Mouse (Mus musculus): ENCODE results near the gene Cldn22. TPM values are rescaled to one million over a fixed set of nuclear protein-coding genes. Genes with fewer than 3 reads are reported as not detected.
"Not testable (repeated sequence)": the region's sequence is repeated elsewhere in the genome, so short reads cannot be mapped to it uniquely, and the experiment has no call there.

Cldn22 gene
- polyA plus RNA-seq, 1 experiment from 2014 or later: not detected

- Histone ChIP-seq H3K9me3 (ENCODE audit: control insufficient read depth, low read length) (no peaks in the 10 kb centered on the region; the same call in 1 of the 2 replicates), H3K9ac (ENCODE audit: low read length) (no peak overlapping the region), H3K4me1 (replicated peaks; ENCODE audit: control insufficient read depth, insufficient read depth, low read length) (peaks cover 2% of the 10 kb centered on the region; the same call in 1 of the 2 replicates), H3K4me2 (ENCODE audit: low read depth, low read length, severe bottlenecking) (no peak overlapping the region), H3K27me3 (ENCODE audit: control insufficient read depth, insufficient read depth, low read length) (no peaks in the 10 kb centered on the region), H3K4me3 (ENCODE audit: low read depth, low read length) (no peak overlapping the region), H3K27ac (ENCODE audit: low read depth, low read length) (no peak overlapping the region), H3K36me3 (ENCODE audit: control insufficient read depth, insufficient read depth, low read length) (no peaks in the 10 kb centered on the region)
- no peak for ATAC-seq (replicated peaks; ENCODE audit: low FRiP score)
- 86% methylated on average over 20 of the region's 20 CpGs for WGBS
- peak; percentile 30 for DNase-seq (ENCODE audit: low spot score)
Measured at GRCm38 (mm10) chr8:47820914-47821772, 3.1 kb upstream of the Cldn22 start.

- DNase-seq (ENCODE audit: low spot score): peak; percentile 26
- Histone ChIP-seq H3K9me3 (ENCODE audit: control insufficient read depth, low read length) (no peaks in the 10 kb centered on the region; the same call in 1 of the 2 replicates), H3K9ac (ENCODE audit: low read length) (no peak within 1 kb of the TSS), H3K4me3 (ENCODE audit: low read depth, low read length) (no peak within 1 kb of the TSS), H3K27me3 (ENCODE audit: control insufficient read depth, insufficient read depth, low read length) (no peaks in the 10 kb centered on the region), H3K36me3 (ENCODE audit: control insufficient read depth, insufficient read depth, low read length) (no peaks in the 10 kb centered on the region), H3K4me2 (ENCODE audit: low read depth, low read length, severe bottlenecking) (no peak within 1 kb of the TSS), H3K27ac (ENCODE audit: low read depth, low read length) (no peak within 1 kb of the TSS), H3K4me1 (replicated peaks; ENCODE audit: control insufficient read depth, insufficient read depth, low read length) (peaks cover 2% of the 10 kb centered on the region; the same call in 1 of the 2 replicates)
- no peak for ATAC-seq (replicated peaks; ENCODE audit: low FRiP score)
- WGBS: 84% methylated on average over 6 of the region's 6 CpGs
Measured at GRCm38 (mm10) chr8:47821843-47822242, 2.4 kb upstream of the Cldn22 start, which contains the start of gene Cldn24. Gene Cldn24, plus strand, starts transcription at chr8:47822143.

- not testable (repeated sequence) for H3K27me3 ChIP-seq (ENCODE audit: control insufficient read depth, insufficient read depth, low read length); H3K4me2 ChIP-seq (ENCODE audit: low read depth, low read length, severe bottlenecking); H3K27ac ChIP-seq (ENCODE audit: low read depth, low read length); H3K9ac ChIP-seq (ENCODE audit: low read length); H3K4me3 ChIP-seq (ENCODE audit: low read depth, low read length); H3K9me3 ChIP-seq (ENCODE audit: control insufficient read depth, low read length); H3K4me1 ChIP-seq (replicated peaks; ENCODE audit: control insufficient read depth, insufficient read depth, low read length); H3K36me3 ChIP-seq (ENCODE audit: control insufficient read depth, insufficient read depth, low read length); ATAC-seq (replicated peaks; ENCODE audit: low FRiP score)
- WGBS: 90% methylated on average over 7 of the region's 9 CpGs
- peak; percentile 27 for DNase-seq (ENCODE audit: low spot score)
Measured at GRCm38 (mm10) chr8:47822541-47822940, 1.7 kb upstream of the Cldn22 start.

GRCm38 (mm10) chr8:47823777-47824176 lies 505 bp upstream of the Cldn22 start:
- H3K4me1 ChIP-seq (replicated peaks; ENCODE audit: control insufficient read depth, insufficient read depth, low read length): peaks cover 2% of the 10 kb centered on the region; the same call in 1 of the 2 replicates
- H3K27me3 ChIP-seq (ENCODE audit: control insufficient read depth, insufficient read depth, low read length): no peaks in the 10 kb centered on the region
- ATAC-seq (replicated peaks; ENCODE audit: low FRiP score) (no peak), DNase-seq (ENCODE audit: low spot score) (no peak)
- H3K4me2 ChIP-seq (ENCODE audit: low read depth, low read length, severe bottlenecking): no peak overlapping the region
- 33% methylated on average over 10 of the region's 10 CpGs for WGBS
- no peak overlapping the region for H3K9ac ChIP-seq (ENCODE audit: low read length)
- H3K36me3 ChIP-seq (ENCODE audit: control insufficient read depth, insufficient read depth, low read length): no peaks in the 10 kb centered on the region
- H3K27ac ChIP-seq (ENCODE audit: low read depth, low read length): no peak overlapping the region
- no peak overlapping the region for H3K4me3 ChIP-seq (ENCODE audit: low read depth, low read length)
- H3K9me3 ChIP-seq (ENCODE audit: control insufficient read depth, low read length): no peaks in the 10 kb centered on the region; the same call in 1 of the 2 replicates

GRCm38 (mm10) chr8:47825596-47825995 lies 1.3 kb downstream of the Cldn22 start:
- Histone ChIP-seq H3K4me1 (replicated peaks; ENCODE audit: control insufficient read depth, insufficient read depth, low read length) (peaks cover 2% of the 10 kb centered on the region; the same call in 1 of the 2 replicates), H3K4me3 (ENCODE audit: low read depth, low read length) (no peak overlapping the region), H3K4me2 (ENCODE audit: low read depth, low read length, severe bottlenecking) (no peak overlapping the region), H3K27ac (ENCODE audit: low read depth, low read length) (no peak overlapping the region), H3K36me3 (ENCODE audit: control insufficient read depth, insufficient read depth, low read length) (no peaks in the 10 kb centered on the region), H3K9ac (ENCODE audit: low read length) (no peak overlapping the region), H3K27me3 (ENCODE audit: control insufficient read depth, insufficient read depth, low read length) (no peaks in the 10 kb centered on the region), H3K9me3 (ENCODE audit: control insufficient read depth, low read length) (no peaks in the 10 kb centered on the region)
- 60% methylated on average over 5 of the region's 5 CpGs for WGBS
- DNase-seq (ENCODE audit: low spot score) (no peak), ATAC-seq (replicated peaks; ENCODE audit: low FRiP score) (no peak)

- peaks cover 2% of the 10 kb centered on the region; the same call in 1 of the 2 replicates for H3K4me1 ChIP-seq (replicated peaks; ENCODE audit: control insufficient read depth, insufficient read depth, low read length)
- H3K4me2 ChIP-seq (ENCODE audit: low read depth, low read length, severe bottlenecking): no peak overlapping the region
- H3K27ac ChIP-seq (ENCODE audit: low read depth, low read length): no peak overlapping the region
- no peak overlapping the region for H3K4me3 ChIP-seq (ENCODE audit: low read depth, low read length)
- H3K9ac ChIP-seq (ENCODE audit: low read length): no peak overlapping the region
- no peak for DNase-seq (ENCODE audit: low spot score)
- ATAC-seq (replicated peaks; ENCODE audit: low FRiP score): no peak
- no peaks in the 10 kb centered on the region for H3K27me3 ChIP-seq (ENCODE audit: control insufficient read depth, insufficient read depth, low read length)
- WGBS: 88% methylated on average over 9 of the region's 9 CpGs
- no peaks in the 10 kb centered on the region for H3K9me3 ChIP-seq (ENCODE audit: control insufficient read depth, low read length)
- H3K36me3 ChIP-seq (ENCODE audit: control insufficient read depth, insufficient read depth, low read length): no peaks in the 10 kb centered on the region; the same call in 1 of the 2 replicates
Measured at GRCm38 (mm10) chr8:47826911-47827310, 2.6 kb downstream of the Cldn22 start.

- ATAC-seq (replicated peaks; ENCODE audit: low FRiP score): no peak
- no peak for DNase-seq (ENCODE audit: low spot score)
- H3K4me3 ChIP-seq (ENCODE audit: low read depth, low read length): no peak overlapping the region
- no peaks in the 10 kb centered on the region for H3K9me3 ChIP-seq (ENCODE audit: control insufficient read depth, low read length)
- H3K27me3 ChIP-seq (ENCODE audit: control insufficient read depth, insufficient read depth, low read length): no peaks in the 10 kb centered on the region
- no peaks in the 10 kb centered on the region for H3K4me1 ChIP-seq (replicated peaks; ENCODE audit: control insufficient read depth, insufficient read depth, low read length)
- no peak overlapping the region for H3K27ac ChIP-seq (ENCODE audit: low read depth, low read length)
- no peak overlapping the region for H3K9ac ChIP-seq (ENCODE audit: low read length)
- no peaks in the 10 kb centered on the region; the same call in 1 of the 2 replicates for H3K36me3 ChIP-seq (ENCODE audit: control insufficient read depth, insufficient read depth, low read length)
- WGBS: 83% methylated on average over 6 of the region's 6 CpGs
- H3K4me2 ChIP-seq (ENCODE audit: low read depth, low read length, severe bottlenecking): no peak overlapping the region
Measured at GRCm38 (mm10) chr8:47832616-47833015, 8.3 kb downstream of the Cldn22 start.

- Histone ChIP-seq H3K9me3 (ENCODE audit: control insufficient read depth, low read length) (no peaks in the 10 kb centered on the region), H3K4me1 (replicated peaks; ENCODE audit: control insufficient read depth, insufficient read depth, low read length) (no peaks in the 10 kb centered on the region), H3K9ac (ENCODE audit: low read length) (no peak overlapping the region), H3K4me3 (ENCODE audit: low read depth, low read length) (no peak overlapping the region), H3K4me2 (ENCODE audit: low read depth, low read length, severe bottlenecking) (no peak overlapping the region), H3K27me3 (ENCODE audit: control insufficient read depth, insufficient read depth, low read length) (no peaks in the 10 kb centered on the region), H3K36me3 (ENCODE audit: control insufficient read depth, insufficient read depth, low read length) (no peaks in the 10 kb centered on the region; the same call in 1 of the 2 replicates), H3K27ac (ENCODE audit: low read depth, low read length) (no peak overlapping the region)
- DNase-seq (ENCODE audit: low spot score) (no peak), ATAC-seq (replicated peaks; ENCODE audit: low FRiP score) (no peak)
- 74% methylated on average over 1 of the region's 1 CpGs for WGBS
Measured at GRCm38 (mm10) chr8:47833944-47834343, 9.7 kb downstream of the Cldn22 start.

All from forebrain, embryonic 11.5 days (tissue).